Mouse (Mus musculus): Measurements from ENCODE around the gene Tbc1d14.

The Tbc1d14 gene

DNA sequence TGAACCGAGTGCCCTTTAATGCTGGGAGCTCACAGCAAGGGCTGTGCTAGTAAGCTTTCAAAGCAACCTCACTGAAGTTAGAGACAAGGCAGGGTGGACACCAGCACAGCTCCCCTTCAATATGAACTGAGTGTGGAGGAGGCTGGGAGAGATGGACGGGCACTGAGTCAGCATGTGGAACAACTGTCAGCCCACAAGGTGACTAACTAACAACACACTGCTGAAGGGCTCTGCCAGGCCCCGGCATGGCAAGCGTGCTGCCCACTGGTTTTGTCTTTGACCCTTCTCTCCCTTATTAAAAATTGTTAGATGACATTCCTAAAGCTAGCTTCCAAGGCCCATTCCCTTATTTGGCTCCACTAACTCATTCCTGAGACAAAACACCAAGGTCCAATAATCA lies 135.4 kb downstream of the Tbc1d14 start:
- DNase-seq = no peak

DNA sequence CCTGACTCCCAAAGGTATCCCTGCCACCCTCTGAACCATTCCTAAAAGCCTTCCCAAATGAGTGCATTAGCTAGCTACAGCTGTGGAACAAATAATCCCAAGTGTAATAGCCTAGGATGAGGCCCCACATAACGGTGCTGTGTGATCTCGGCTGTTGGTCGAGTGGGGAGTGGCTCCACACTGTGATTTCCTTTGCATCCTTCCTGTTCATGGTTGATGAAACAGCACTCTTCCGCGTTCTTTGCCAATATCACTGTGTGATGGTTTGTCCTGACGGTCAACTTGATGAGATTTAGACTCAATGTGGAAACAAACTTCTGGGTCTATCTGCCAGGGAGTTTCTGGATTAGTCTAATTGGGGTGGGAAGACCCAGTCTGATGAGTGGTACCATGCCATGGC lies 140.3 kb downstream of the Tbc1d14 start:
- no peak for DNase-seq

DNA sequence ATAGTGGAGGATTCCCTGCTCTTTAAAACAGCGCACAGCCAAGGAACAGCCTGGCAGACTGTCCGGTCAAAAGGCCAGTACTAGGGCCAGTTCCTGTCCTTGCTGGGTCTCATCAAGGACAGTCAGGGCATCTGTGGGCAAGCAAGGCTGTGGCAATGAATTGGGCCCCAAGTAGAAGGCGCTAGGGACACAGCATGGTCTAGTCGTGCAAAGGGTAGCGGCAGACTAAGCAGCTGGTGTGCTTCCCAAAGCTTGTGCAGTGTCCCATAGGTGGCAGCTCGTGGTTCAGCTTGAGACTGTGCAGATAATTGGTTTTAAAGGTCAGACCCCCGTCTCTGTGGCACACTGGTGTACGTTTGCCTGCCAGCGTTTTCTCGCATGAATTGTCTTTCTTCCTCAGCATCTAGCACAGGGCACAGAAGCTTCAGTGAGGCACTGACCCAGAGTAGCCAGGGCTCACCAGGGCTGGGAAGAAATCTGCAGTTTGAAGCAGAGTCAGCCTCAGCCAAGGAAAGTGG lies 141.1 kb downstream of the Tbc1d14 start:
- DNase-seq = peak in 1 of 2 experiments; percentile 37

DNA sequence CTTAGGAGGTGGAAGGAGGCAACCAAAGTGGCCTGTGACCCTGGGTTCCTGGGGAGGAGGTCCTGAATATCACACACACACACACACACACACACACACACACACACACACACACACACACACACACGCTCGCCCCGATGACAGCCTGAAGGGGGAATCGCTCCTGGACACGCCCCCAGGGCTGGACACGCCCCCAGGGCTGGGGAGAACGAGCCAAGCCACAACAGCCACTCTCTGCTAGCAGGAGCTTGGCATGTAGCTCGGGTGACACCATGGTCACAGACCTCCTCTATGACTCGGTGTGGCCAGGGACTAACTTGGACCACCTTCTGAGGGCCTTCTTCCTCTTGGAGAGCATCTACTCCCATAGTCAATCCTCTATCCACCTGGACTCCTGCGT lies 142.0 kb downstream of the Tbc1d14 start:
- no peak for DNase-seq

DNA sequence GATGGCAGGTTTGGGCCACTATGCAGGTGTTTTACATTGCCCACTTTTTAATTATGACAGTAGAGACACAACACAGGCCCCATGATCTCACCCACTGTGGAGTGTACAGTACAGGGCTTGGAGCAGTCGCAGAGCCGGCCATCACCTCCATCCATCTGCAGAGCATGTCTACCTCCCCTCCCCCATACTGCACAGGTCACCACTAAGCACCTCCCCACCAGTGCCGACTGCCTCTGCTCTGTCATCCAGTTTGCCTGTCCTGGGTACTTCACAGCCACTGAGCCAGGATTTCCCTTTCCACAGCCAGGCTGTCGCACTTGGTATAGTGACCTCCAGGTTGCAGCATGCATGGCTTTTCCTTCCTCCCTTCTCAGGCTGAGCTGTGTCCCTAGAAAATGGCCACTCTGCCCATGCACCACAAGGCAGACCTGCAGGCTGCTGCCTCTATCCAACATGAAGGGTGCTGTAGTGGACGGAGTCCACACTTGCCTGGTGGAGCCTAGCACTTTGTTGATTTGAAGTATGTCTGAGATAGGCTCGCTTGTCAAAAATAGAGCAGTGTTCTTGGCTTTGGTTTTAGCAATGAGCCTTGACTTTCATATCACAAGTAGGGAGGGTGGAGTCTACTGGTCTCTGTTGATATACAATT lies 143.2 kb downstream of the Tbc1d14 start:
- no peak for DNase-seq

DNA sequence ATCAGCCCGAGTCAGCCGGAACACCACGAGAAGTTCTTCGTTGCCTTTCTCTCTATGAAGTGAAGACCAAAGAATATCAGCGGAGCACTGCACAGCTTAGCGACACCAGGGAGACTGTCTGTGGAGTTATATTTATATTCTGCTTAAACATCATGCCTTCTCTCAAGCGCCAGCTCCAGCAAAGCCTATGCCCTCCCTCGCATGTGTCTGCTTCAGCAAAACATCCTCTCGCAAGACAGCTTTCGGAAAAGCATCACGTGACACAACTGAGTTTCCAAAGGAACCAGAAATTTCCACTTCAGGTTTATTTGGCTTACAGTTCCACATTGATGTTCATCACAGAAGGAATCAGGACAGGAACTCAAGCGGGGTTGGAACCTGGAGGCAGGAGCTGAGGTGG lies 145.2 kb downstream of the Tbc1d14 start:
- no peak for DNase-seq

DNA sequence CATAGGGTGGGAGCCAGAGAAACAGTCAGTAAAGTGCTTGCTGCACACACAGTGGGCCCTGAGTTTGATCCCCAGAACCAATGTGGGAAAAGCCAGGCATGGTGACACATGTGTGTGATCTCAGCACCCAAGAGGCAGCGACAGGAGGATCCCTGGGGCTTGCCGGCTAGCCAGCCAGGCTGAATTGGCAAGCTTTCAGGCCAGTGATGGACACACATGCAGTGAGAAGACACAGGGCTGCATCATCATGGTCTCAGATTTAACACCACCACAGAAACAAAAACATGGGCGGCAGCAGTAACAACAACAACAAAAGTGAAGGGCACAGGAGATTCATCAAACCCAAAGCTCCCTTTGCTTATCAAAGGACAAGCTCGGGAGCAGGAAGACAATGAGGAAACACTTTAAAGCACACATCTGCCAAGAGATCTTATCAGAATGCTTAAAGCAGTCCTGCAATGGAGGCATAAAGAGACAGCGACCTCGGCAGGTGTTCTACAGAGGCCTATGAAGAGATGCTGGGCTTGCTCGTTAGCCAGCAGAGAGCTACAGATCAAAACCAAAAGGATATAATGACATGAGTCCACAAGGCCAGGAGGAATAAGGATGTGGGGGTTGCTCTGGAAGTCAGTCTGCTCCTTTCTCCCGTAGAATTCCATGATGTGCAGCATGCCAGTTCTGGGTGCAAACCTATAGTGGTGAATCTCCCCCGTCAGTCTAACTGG lies 146.7 kb downstream of the Tbc1d14 start:
- DNase-seq = no peak

DNA sequence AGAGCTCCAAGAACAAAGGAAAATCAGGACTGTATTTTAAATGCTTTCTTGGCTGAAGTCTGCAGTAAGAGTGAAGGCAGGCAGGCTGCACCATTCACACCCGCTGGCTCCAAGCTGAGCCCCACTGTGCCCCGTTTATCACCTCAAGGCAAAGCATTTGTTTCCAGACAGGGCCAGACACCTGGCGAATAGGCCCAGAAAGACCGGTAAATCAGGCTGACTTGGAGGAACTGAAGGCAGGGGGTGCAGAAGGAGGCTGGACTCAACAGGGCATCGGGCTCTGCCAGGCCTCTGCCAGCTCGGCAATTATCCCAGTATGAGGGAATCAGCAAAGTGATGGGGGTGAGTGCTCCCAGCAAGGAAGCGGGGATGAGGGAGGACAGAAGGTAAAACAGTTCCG lies 148.0 kb downstream of the Tbc1d14 start:
- peak; percentile 57 to 69 for DNase-seq

DNA sequence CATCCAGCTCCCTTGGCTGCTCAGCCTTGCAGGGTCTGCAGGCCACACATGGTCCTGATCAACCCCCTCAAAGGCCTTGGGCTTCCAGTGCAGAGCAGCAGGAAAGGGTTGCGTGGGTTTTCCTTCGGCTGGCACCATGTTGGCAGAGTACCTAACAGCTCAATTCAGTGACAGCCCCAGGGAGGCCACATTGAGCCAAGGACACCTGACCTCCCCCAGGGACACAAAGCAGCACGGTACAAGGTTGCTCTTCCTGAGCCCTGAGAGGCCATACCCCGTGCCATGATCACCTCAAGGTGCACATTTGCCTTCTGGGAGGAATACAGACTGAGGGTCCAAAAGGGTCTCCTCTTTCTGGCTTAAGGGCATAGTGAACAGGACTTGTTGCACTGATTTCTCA lies 148.5 kb downstream of the Tbc1d14 start:
- DNase-seq = peak; percentile 40 to 48

DNA sequence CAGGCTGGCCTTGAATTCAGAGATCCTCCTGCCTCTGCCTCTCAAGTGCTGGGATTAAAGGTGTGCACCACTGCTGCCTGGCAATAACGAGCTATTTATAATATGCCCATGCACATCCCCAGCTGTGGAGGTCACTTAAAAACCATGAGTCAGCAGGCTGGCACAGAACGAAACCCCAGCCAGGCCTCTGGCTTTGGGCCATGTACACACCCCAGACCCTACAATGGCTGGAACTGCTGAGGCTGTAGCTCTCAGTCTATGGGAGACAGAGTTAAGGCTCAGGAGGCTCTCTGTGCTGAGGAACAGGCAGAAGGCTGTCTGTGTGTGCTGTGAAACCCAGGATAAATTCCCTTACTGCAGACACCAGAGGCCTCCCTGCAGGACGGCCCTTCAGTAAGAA lies 152.3 kb downstream of the Tbc1d14 start:
- no peak for DNase-seq
